Mouse (Mus musculus): ENCODE results near the gene Gfer. TPM values are rescaled to one million over a fixed set of nuclear protein-coding genes. Genes with fewer than 3 reads are reported as not detected.

Gfer gene
- polyA plus RNA-seq, 1 experiment from 2014 or later: 35.2 TPM

DNA sequence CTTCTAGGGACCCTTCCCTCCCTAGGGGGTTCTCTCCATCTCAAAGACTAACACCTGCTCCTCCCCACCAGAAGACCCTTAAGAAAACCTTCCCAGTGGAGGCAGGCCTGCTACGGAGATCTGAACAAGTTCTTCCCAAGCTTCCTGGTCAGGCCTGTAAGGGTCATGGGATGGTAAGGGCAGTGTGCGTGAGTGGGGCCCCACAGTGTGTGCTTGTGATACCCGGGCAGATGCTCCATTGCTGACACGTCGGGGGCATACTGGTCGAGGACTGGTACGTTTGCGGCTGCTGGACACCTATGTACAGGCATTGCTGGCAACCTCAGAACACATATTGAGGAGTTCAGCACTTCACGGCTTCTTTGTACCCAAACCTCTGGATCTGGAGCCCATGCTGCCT is 2.8 kb upstream of the Gfer start:
- ATAC-seq (ENCODE audit: low FRiP score) (no peak), DNase-seq (ENCODE audit: low spot score) (no peak)
- Histone ChIP-seq H3K4me2 (replicated peaks) (no peak overlapping the region), H3K4me3 (replicated peaks; ENCODE audit: low read length) (no peak overlapping the region), H3K4me1 (replicated peaks; ENCODE audit: control insufficient read depth, insufficient read depth, low read length) (peaks cover 16% of the 10 kb centered on the region), H3K27me3 (ENCODE audit: control insufficient read depth, insufficient read depth, low read length) (no peaks in the 10 kb centered on the region), H3K9ac (no peak overlapping the region), H3K36me3 (replicated peaks; ENCODE audit: control insufficient read depth, insufficient read depth) (peaks cover 45% of the 10 kb centered on the region), H3K9me3 (ENCODE audit: control insufficient read depth, low read length) (no peaks in the 10 kb centered on the region), H3K27ac (no peak overlapping the region)
- 66% methylated on average over 9 of the region's 9 CpGs for WGBS

DNA sequence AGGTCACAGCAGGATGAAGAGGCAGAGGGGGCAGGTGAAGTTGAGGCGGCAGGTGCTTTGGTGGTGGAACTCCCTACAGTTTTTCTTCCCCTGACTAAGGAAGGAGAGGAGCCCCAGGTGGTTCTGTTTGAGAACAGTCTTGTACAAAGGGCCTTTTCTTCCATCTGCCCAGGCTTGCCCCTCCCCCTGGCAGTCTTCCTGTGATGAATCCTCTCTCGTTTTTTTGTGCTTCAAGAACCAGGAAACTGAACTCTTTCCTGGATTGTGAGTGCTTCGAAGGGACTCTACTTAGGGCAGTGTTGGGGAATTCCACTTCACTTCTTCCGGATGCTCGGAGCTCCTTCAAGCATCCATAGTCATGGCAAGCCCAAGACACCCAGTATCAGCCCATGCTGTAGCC is 2.0 kb upstream of the Gfer start:
- Histone ChIP-seq H3K36me3 (replicated peaks; ENCODE audit: control insufficient read depth, insufficient read depth) (peaks cover 41% of the 10 kb centered on the region), H3K9me3 (ENCODE audit: control insufficient read depth, low read length) (no peaks in the 10 kb centered on the region), H3K4me2 (replicated peaks) (no peak overlapping the region), H3K9ac (no peak overlapping the region), H3K4me3 (replicated peaks; ENCODE audit: low read length) (no peak overlapping the region), H3K27ac (no peak overlapping the region), H3K27me3 (ENCODE audit: control insufficient read depth, insufficient read depth, low read length) (no peaks in the 10 kb centered on the region), H3K4me1 (replicated peaks; ENCODE audit: control insufficient read depth, insufficient read depth, low read length) (peaks cover 16% of the 10 kb centered on the region)
- ATAC-seq (ENCODE audit: low FRiP score) (no peak), DNase-seq (ENCODE audit: low spot score) (no peak)
- 14% methylated on average over 5 of the region's 5 CpGs for WGBS

DNA sequence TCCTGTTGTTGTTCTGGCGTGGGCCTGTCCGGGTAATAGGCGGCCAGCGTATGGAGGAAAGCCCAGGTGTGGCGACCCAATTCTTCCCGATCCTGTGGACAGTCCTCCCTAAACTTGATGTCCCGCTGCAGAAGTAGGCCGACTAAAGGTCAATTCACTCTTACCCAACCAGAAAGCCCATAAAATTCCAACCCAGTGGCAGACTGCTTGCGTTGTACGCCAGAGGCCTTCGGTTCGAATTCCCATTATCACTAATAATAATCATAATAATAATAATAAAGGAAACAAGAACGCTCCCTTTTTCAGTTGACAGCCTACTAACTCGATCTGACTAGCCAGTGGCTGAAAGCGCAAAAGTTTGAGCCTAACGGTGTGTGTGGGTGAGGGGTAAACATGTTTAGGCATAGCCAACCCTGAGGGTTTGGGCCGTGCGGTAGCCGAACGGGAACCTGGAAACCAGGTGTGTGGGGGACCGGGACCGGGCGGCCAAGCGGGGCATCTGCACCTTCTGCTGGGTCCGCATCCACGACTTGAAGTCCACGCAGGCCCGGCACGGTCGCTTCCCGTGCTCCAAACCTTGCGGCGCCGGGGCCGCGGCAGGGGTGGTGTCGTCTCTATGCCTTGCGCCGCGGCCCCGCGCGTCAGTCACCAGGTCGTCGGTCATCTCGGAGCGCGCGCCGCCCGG is 488 bp downstream of the Gfer start:
- Histone ChIP-seq H3K9me3 (ENCODE audit: control insufficient read depth, low read length) (no peaks in the 10 kb centered on the region), H3K4me1 (replicated peaks; ENCODE audit: control insufficient read depth, insufficient read depth, low read length) (peaks cover 23% of the 10 kb centered on the region), H3K4me2 (replicated peaks) (peak overlapping the region; percentile 79), H3K4me3 (replicated peaks; ENCODE audit: low read length) (peak overlapping the region; percentile 75), H3K27ac (peak overlapping the region; percentile 91), H3K27me3 (ENCODE audit: control insufficient read depth, insufficient read depth, low read length) (no peaks in the 10 kb centered on the region), H3K9ac (peak overlapping the region; percentile 81), H3K36me3 (replicated peaks; ENCODE audit: control insufficient read depth, insufficient read depth) (peaks cover 22% of the 10 kb centered on the region)
- DNase-seq (ENCODE audit: low spot score): no peak
- ATAC-seq (ENCODE audit: low FRiP score): peak; percentile 35; the same call in 1 of the 2 replicates
- 8% methylated on average over 40 of the region's 51 CpGs for WGBS

DNA sequence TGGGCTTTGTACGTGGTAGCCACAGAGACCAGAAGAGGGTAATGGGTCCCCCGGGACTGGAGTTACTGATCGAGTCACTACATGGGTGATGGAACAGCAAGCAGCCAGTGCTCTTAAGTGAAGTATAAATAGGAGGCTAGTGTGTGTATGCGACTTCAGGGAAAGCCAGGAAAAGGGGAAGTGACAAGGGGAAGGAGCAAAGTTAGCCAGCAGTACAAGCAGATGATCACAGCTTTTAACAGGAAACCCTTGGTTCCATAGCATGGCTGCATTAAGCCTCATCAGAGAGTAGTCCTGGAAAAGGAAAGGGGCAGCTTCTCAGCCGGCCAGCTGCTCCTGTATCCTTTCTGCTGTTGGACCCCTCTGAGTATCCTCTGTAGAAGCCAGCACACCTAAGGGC is 3.6 kb downstream of the Gfer start:
- peaks cover 7% of the 10 kb centered on the region for H3K36me3 ChIP-seq (replicated peaks; ENCODE audit: control insufficient read depth, insufficient read depth)
- H3K4me1 ChIP-seq (replicated peaks; ENCODE audit: control insufficient read depth, insufficient read depth, low read length): peaks cover 43% of the 10 kb centered on the region
- no peak overlapping the region for H3K4me3 ChIP-seq (replicated peaks; ENCODE audit: low read length)
- 88% methylated on average over 5 of the region's 5 CpGs for WGBS
- no peak overlapping the region for H3K9ac ChIP-seq
- DNase-seq (ENCODE audit: low spot score) (no peak), ATAC-seq (ENCODE audit: low FRiP score) (no peak)
- no peak overlapping the region for H3K27ac ChIP-seq
- no peaks in the 10 kb centered on the region for H3K9me3 ChIP-seq (ENCODE audit: control insufficient read depth, low read length)
- H3K27me3 ChIP-seq (ENCODE audit: control insufficient read depth, insufficient read depth, low read length): peaks cover 16% of the 10 kb centered on the region
- no peak overlapping the region for H3K4me2 ChIP-seq (replicated peaks)

DNA sequence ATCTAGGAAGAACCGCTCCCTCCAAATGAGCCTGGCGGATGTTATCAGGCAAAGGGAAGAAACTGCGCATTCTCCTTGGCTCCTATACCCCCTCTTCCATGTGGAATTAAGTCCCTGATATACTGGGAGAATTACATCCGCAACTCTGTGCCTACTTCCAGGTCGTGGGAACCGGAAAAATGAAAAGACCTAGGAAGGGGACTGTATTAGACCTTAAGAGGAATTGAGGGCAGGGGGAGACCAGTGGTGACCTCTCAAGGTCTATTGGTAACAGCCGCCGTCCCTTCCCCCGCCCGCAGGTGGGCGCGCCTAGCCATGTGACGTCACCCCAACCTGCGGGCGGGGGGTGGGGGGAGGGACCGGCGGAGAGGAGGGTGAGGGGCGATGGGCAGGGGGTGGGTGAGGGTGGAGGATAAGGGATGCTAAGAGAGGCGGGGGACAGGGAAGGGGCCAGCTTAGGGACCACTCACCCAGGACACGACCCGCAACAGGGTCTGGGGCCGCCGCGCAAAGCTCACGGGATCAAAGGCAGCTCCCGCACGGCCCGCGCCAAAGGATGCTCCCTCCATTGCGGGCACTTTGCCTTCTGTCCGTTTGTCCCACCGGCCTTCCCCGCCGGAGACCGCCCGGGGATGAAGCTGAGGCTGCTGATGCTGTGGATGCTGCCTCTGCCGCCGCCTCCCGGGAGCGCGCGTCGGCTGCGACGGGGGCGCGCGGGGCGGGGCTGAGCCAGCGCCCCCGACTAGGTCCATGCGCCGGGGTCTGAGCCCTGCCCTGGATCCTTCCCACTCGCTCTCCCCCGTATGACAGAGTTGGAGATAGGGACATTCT is 6.5 kb downstream of the Gfer start, which contains the start of gene Syngr3:
Gene Syngr3, minus strand, starts transcription at position 705 of the 831 bp plus-strand sequence.
- H3K9ac ChIP-seq: peak within 1 kb of the TSS; percentile 96
- peak; percentile 69 for DNase-seq (ENCODE audit: low spot score)
- H3K4me3 ChIP-seq (replicated peaks; ENCODE audit: low read length): peak within 1 kb of the TSS; percentile 78
- peaks cover 7% of the 10 kb centered on the region for H3K36me3 ChIP-seq (replicated peaks; ENCODE audit: control insufficient read depth, insufficient read depth)
- H3K27me3 ChIP-seq (ENCODE audit: control insufficient read depth, insufficient read depth, low read length): peaks cover 20% of the 10 kb centered on the region
- peak; percentile 71 for ATAC-seq (ENCODE audit: low FRiP score)
- peak within 1 kb of the TSS; percentile 93 for H3K27ac ChIP-seq
- H3K4me1 ChIP-seq (replicated peaks; ENCODE audit: control insufficient read depth, insufficient read depth, low read length): peaks cover 30% of the 10 kb centered on the region
- H3K4me2 ChIP-seq (replicated peaks): peak within 1 kb of the TSS; percentile 63
- under 1% methylated on average over 52 of the region's 55 CpGs for WGBS
- no peaks in the 10 kb centered on the region for H3K9me3 ChIP-seq (ENCODE audit: control insufficient read depth, low read length)

DNA sequence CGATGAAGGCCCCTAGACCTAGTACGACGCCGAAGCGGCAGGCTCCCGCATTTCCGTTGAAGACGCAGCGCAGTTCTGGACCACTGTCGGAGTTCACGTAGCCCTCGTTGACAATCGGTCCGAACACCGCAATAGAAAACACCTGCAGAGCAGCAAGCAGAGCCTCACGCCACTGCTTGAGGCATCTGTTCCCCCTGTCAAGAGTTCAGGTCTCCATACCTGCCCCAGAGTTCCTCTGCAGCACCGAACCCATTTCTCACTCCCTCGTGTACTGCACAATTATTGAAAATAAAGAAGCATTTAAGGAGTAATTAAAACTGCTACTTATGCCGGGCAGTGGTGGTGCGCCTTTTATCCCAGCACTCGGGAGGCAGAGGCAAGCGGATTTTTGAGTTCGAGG is 8.4 kb downstream of the Gfer start:
- H3K9ac ChIP-seq: peak overlapping the region; percentile 39
- no peak overlapping the region for H3K27ac ChIP-seq
- WGBS: 19% methylated on average over 23 of the region's 23 CpGs
- H3K9me3 ChIP-seq (ENCODE audit: control insufficient read depth, low read length): no peaks in the 10 kb centered on the region
- H3K4me1 ChIP-seq (replicated peaks; ENCODE audit: control insufficient read depth, insufficient read depth, low read length): peaks cover 30% of the 10 kb centered on the region
- peaks cover under 1% of the 10 kb centered on the region; the same call in 1 of the 2 replicates for H3K36me3 ChIP-seq (replicated peaks; ENCODE audit: control insufficient read depth, insufficient read depth)
- ATAC-seq (ENCODE audit: low FRiP score) (no peak), DNase-seq (ENCODE audit: low spot score) (no peak)
- H3K4me3 ChIP-seq (replicated peaks; ENCODE audit: low read length): peak overlapping the region; percentile 28
- H3K4me2 ChIP-seq (replicated peaks): peak overlapping the region; percentile 63
- peaks cover 20% of the 10 kb centered on the region for H3K27me3 ChIP-seq (ENCODE audit: control insufficient read depth, insufficient read depth, low read length)

DNA sequence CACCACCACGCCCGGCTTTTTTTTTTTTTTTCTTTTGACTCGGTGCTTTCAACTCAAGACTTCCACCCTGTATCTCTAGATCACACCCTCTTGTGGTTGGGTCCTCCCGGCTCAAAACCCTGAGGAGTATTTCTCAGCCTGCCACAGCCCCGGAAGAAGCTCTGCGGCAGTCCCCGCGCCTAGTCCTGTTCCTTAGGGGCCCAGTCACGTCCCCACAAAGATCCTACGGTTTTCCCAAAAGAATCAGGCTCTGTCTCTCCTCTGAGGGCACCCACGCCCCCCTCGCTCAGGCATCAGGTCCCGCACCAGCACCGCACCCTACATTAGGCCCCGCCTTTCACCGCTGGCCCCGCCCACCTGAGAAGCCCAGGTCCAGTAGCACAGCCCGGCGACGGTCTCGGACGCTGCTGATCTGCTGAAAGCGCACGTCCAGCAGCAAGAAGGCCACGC is 8.8 kb downstream of the Gfer start:
- ATAC-seq (ENCODE audit: low FRiP score): no peak
- Histone ChIP-seq H3K9me3 (ENCODE audit: control insufficient read depth, low read length) (no peaks in the 10 kb centered on the region), H3K4me2 (replicated peaks) (peak overlapping the region; percentile 63), H3K4me1 (replicated peaks; ENCODE audit: control insufficient read depth, insufficient read depth, low read length) (peaks cover 30% of the 10 kb centered on the region), H3K36me3 (replicated peaks; ENCODE audit: control insufficient read depth, insufficient read depth) (peaks cover 2% of the 10 kb centered on the region), H3K27me3 (ENCODE audit: control insufficient read depth, insufficient read depth, low read length) (peaks cover 20% of the 10 kb centered on the region), H3K4me3 (replicated peaks; ENCODE audit: low read length) (peak overlapping the region; percentile 28), H3K9ac (peak overlapping the region; percentile 39), H3K27ac (no peak overlapping the region)
- no peak for DNase-seq (ENCODE audit: low spot score)
- WGBS: 1% methylated on average over 24 of the region's 25 CpGs

DNA sequence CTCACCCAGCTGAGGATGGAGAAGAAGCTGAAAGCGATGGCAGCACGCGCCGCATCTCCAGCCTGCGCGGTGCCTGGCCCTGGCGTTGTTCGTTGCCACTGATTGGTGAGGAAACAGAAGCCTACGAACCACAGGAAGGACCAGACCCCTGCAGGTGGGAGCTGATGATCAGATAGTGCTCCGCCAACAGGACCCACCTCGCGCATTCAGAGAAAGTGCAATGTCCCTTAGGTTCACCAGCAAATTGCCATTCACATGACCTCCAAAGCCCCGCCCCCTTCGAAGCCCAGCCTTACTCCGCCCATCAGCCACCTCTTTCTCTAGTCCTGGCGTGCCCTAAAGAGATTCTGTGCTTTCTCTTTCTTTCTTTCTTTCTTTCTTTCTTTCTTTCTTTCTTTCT is 9.4 kb downstream of the Gfer start:
- 28% methylated on average over 16 of the region's 16 CpGs for WGBS
- 0 out of 2 replicates have a peak overlapping the region, but pooled peaks have one; percentile 10 for H3K4me2 ChIP-seq (replicated peaks)
- no peak for DNase-seq (ENCODE audit: low spot score)

DNA sequence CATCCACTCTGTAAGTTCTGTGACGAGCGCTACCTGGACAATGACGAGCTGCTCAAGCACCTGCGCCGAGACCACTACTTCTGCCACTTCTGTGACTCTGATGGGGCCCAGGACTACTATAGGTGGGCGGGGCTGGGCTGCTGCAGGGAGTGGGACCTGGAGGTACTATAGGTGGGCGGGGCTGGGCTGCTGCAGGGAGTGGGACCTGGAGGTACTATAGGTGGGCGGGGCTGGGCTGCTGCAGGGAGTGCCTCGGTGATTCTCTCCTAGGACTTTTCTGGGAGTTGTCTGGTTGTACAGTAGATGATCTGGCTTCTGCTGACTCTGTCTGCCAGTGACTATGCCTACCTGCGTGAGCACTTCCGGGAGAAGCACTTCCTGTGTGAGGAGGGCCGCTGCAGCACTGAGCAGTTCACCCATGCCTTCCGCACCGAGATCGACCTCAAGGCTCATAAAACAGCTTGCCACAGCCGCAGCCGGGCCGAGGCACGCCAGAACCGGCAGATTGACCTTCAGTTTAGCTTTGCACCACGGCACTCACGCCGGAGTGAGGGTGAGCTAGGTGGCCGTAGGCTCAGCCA is 18.4 kb downstream of the Gfer start:
- Histone ChIP-seq H3K4me2 (replicated peaks) (no peak overlapping the region), H3K9me3 (ENCODE audit: control insufficient read depth, low read length) (no peaks in the 10 kb centered on the region), H3K36me3 (replicated peaks; ENCODE audit: control insufficient read depth, insufficient read depth) (peaks cover 57% of the 10 kb centered on the region), H3K4me3 (replicated peaks; ENCODE audit: low read length) (no peak overlapping the region), H3K4me1 (replicated peaks; ENCODE audit: control insufficient read depth, insufficient read depth, low read length) (0 out of 2 replicates have a peak, but pooled peaks cover under 1% of the 10 kb centered on the region), H3K27ac (no peak overlapping the region), H3K9ac (no peak overlapping the region), H3K27me3 (ENCODE audit: control insufficient read depth, insufficient read depth, low read length) (no peaks in the 10 kb centered on the region)
- 94% methylated on average over 24 of the region's 24 CpGs for WGBS
- DNase-seq (ENCODE audit: low spot score) (no peak), ATAC-seq (ENCODE audit: low FRiP score) (no peak)

More for the DNA sequence above, 9.4 kb downstream of the Gfer start:
- Histone ChIP-seq H3K9me3 (ENCODE audit: control insufficient read depth, low read length) (no peaks in the 10 kb centered on the region), H3K36me3 (replicated peaks; ENCODE audit: control insufficient read depth, insufficient read depth) (peaks cover 8% of the 10 kb centered on the region), H3K27me3 (ENCODE audit: control insufficient read depth, insufficient read depth, low read length) (peaks cover 20% of the 10 kb centered on the region), H3K9ac (no peak overlapping the region), H3K4me3 (replicated peaks; ENCODE audit: low read length) (no peak overlapping the region), H3K27ac (no peak overlapping the region), H3K4me1 (replicated peaks; ENCODE audit: control insufficient read depth, insufficient read depth, low read length) (peaks cover 30% of the 10 kb centered on the region)
- no peak for ATAC-seq (ENCODE audit: low FRiP score)

Measured in hindbrain, embryonic 14.5 days (tissue).